Mouse (Mus musculus) neural tube, embryonic 12.5 days (tissue): ENCODE results near the gene Pck1. TPM values are rescaled to one million over a fixed set of nuclear protein-coding genes. Genes with fewer than 3 reads are reported as not detected.
"Not testable (repeated sequence)": the region's sequence is repeated elsewhere in the genome, so short reads cannot be mapped to it uniquely, and the experiment has no call there.

Experiments
- ATAC-seq: fragments of 200-750 bp; cut with Nextera tagmentation; 2 replicates; pipeline ENCODE4 v1.8.0; 2017; ENCODE audit warnings: low read depth, mild to moderate bottlenecking, moderate TSS enrichment, moderate library complexity; ENCODE audit not compliant: low FRiP score
- H3K27ac ChIP-seq: fragments of 300-500 bp; sonication (generic); 2 replicates; pipeline ENCODE4 v1.5.1; 2016
- H3K27me3 ChIP-seq: fragments of 300-500 bp; sonication (generic); replicated peaks from 2 replicates; pipeline ENCODE4 v1.6.1; 2016; ENCODE audit warnings: mild to moderate bottlenecking
- H3K36me3 ChIP-seq: fragments of 300-500 bp; sonication (generic); 2 replicates; pipeline ENCODE4 v1.6.1; 2016; ENCODE audit warnings: mild to moderate bottlenecking
- H3K4me1 ChIP-seq: fragments of 300-500 bp; sonication (generic); 2 replicates; pipeline ENCODE4 v1.6.1; 2016
- H3K4me2 ChIP-seq: fragments of 300-500 bp; sonication (generic); replicated peaks from 2 replicates; pipeline ENCODE4 v1.6.1; 2016; ENCODE audit warnings: mild to moderate bottlenecking
- H3K4me3 ChIP-seq: fragments of 300-500 bp; sonication (generic); 2 replicates; pipeline ENCODE4 v1.5.1; 2016
- H3K9ac ChIP-seq: fragments of 300-500 bp; sonication (generic); 2 replicates; pipeline ENCODE4 v1.6.1; 2016; ENCODE audit warnings: mild to moderate bottlenecking
- H3K9me3 ChIP-seq: fragments of 300-500 bp; sonication (generic); 2 replicates; pipeline ENCODE4 v1.6.1; 2016; ENCODE audit warnings: mild to moderate bottlenecking
- WGBS: fragments of 180-500 bp; shearing (Covaris S2); methylation state at CpG from one replicate; pipeline ENCODE4 v1.1.7; 2016; 5-methylcytosine and 5-hydroxymethylcytosine counted together
- polyA plus RNA-seq: library from polyadenylated mRNA; unstranded; fragments of >200 nt; fragmentation: Nextera tagmentation; extraction: Ambion mirVana; gene quantifications from 2 replicates; pipeline ENCODE4 v1.2.1, GENCODE M21; 2016

Pck1 gene
- not detected in 2 replicates for polyA plus RNA-seq

DNA sequence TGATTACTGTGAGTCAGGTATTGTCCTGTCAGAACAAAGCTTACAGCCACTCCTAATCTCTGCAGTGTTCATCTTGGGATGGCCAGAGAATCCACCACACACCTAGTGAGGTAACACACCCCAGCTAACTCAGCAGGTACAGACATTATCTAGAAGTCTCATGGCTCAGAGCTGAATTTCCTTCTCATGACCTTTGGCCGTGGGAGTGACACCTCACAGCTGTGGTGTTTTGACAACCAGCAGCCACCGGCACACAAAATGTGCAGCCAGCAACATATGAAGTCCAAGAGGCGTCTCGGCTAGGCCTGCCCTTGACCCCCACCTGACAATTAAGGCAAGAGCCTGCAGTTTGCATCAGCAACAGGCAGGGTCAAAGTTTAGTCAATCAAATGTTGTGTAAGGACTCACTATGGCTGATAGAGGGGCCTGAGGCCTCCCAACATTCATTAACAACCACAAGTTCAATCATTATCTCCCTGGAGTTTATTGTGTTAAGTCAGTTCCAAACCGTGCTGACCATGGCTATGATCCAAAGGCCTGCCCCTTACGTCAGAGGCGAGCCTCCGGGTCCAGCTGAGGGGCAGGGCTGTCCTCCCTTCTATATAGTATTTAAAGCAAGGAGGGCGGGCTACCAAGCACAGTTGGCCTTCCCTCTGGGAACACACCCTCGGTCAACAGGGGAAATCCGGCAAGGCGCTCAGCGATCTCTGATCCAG, at the start of gene Pck1:
TSS of gene Pck1 (plus strand) at position 613 of the 716 bp plus-strand sequence.
- H3K4me2 ChIP-seq: no peak within 1 kb of the TSS
- H3K4me3 ChIP-seq: no peak within 1 kb of the TSS
- no peak within 1 kb of the TSS for H3K27ac ChIP-seq
- ATAC-seq: no peak
- no peaks in the 10 kb centered on the region for H3K27me3 ChIP-seq
- no peaks in the 10 kb centered on the region for H3K4me1 ChIP-seq
- H3K36me3 ChIP-seq: no peaks in the 10 kb centered on the region
- no peaks in the 10 kb centered on the region for H3K9me3 ChIP-seq
- WGBS: 83% methylated on average over 13 of the region's 13 CpGs
- no peak within 1 kb of the TSS for H3K9ac ChIP-seq

DNA sequence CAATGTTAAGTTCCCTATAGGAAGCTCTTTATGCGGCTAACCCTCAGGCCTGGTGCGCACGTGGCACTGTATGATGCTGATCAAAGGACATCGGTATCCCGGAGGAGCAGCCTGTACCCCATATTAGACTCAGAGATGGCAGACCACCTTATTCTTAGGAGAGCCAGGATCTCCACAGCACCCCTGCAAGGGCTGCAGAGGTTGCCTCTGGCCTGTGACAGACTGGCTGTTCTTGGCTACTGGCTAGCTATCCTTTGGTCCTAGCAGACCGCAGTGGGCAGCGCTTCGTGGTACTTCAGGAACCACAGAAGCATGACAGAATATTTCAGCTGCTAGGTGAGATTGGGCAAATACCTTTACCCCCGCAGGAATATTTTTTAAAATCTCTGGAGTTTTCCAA, 46.4 kb upstream of the Pck1 start:
- peaks cover 5% of the 10 kb centered on the region; the same call in 1 of the 2 replicates for H3K27me3 ChIP-seq
- 81% methylated on average over 9 of the region's 9 CpGs for WGBS
- no peak overlapping the region for H3K27ac ChIP-seq
- H3K4me3 ChIP-seq: no peak overlapping the region
- H3K9ac ChIP-seq: no peak overlapping the region
- H3K36me3 ChIP-seq: no peaks in the 10 kb centered on the region
- no peaks in the 10 kb centered on the region for H3K9me3 ChIP-seq
- no peak overlapping the region for H3K4me2 ChIP-seq
- no peaks in the 10 kb centered on the region for H3K4me1 ChIP-seq
- no peak for ATAC-seq

DNA sequence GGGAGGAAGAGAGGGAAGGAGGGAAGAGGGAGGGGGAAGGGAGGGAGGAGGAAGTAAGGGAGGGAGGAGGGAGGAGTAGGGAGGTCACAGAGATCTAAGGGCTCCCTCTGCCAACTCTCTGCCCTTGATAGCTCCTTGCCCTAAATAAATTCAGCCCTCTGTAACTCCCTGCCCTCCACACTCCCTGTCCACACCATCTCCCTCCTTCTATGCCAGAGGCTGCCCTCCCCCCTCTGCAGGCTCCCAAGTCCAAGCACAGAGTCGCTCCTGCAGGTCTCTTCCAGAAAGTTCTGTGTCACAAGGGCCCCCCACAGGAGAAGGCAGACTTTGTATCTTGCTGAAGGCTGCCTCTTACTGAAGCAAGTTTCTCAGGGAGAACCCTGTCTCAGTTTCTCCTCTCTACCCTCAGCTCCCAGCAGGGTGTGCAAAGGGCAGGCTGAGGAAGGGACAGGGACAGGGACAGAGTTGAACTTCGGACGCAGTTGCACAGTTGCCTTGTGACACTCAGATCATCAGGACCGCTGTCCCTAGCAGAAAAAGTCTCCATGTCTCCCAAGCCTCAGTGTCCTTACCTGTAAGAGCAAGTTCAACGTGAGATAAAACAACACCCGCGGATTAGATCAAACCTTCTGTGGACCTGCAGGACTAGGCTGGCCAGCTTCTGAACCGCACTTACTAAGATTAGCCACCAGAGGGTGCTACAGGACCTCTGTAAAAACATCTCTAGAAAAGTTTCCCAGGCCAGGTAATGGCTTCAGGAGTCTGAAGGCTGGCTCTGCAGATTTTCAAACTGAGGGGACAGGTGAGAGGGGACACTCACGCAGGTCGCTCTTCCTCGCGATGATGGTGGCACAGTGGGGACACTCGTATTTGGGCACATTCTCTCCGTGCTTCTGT, 45.7 kb upstream of the Pck1 start:
- no peak overlapping the region for H3K9ac ChIP-seq
- H3K9me3 ChIP-seq: no peaks in the 10 kb centered on the region
- no peak overlapping the region for H3K4me2 ChIP-seq
- peaks cover 5% of the 10 kb centered on the region; the same call in 1 of the 2 replicates for H3K27me3 ChIP-seq
- H3K27ac ChIP-seq: no peak overlapping the region
- H3K4me1 ChIP-seq: no peaks in the 10 kb centered on the region
- no peak overlapping the region for H3K4me3 ChIP-seq
- no peak for ATAC-seq
- WGBS: 20% methylated on average over 14 of the region's 14 CpGs
- H3K36me3 ChIP-seq: no peaks in the 10 kb centered on the region

DNA sequence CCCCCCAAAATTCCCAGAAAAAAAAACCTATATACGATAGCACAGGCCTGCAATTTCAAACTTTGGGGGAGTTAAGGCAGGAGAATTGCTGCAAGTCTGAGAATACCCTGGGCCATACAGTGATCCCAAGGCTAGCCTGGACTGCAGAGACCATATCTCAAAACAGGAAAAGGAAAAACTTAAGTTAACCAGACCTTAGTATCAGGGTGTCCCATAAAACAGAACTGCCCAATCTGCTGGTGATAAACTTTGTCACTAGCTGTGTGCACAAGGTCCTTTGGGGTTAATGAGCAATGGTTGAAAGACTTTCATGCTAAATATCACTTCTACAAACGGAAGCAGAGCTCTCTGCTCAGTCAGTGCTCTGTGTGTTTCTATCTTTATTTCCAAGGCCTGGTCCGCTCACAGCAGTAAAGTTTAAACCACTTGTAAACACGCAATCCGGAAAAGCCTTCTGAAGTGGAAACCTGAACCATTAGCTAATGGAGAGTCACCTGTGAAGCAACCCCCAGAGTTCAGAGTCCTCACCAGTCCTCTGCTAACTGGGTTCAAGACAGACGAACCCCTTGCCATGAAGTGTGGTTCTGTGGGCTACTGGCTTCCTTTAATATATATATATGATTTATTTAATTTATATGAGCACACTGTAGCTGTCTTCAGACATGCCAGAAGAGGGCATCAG, 44.2 kb upstream of the Pck1 start:
- H3K27ac ChIP-seq: no peak overlapping the region
- H3K9me3 ChIP-seq: 0 out of 2 replicates have a peak, but pooled peaks cover under 1% of the 10 kb centered on the region
- peaks cover 5% of the 10 kb centered on the region; the same call in 1 of the 2 replicates for H3K27me3 ChIP-seq
- no peaks in the 10 kb centered on the region for H3K36me3 ChIP-seq
- ATAC-seq: no peak
- no peak overlapping the region for H3K4me2 ChIP-seq
- H3K4me3 ChIP-seq: no peak overlapping the region
- 80% methylated on average over 6 of the region's 6 CpGs for WGBS
- H3K9ac ChIP-seq: no peak overlapping the region
- H3K4me1 ChIP-seq: no peaks in the 10 kb centered on the region

DNA sequence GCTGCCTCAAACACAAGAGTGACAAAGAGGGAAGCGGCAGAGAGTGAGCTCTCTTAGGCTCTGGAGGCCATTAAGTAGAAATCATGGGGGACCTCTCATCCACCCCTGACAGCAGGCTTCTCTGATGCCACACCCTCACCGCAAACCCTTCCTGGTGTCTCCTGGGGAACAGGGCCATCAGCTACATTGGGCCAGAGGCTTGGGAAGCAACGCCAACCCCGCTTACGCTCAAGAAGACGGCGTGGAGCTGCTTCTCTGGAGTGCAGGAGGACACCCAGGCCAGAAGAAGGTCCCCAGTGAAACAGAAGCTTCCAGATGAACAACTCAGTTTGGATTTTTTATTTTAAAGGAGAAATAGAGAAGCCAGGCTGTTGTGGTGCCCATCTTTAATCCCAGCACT, 43.3 kb upstream of the Pck1 start:
- ATAC-seq: no peak
- no peaks in the 10 kb centered on the region for H3K4me1 ChIP-seq
- H3K9ac ChIP-seq: no peak overlapping the region
- H3K27me3 ChIP-seq: peaks cover 5% of the 10 kb centered on the region; the same call in 1 of the 2 replicates
- no peak overlapping the region for H3K27ac ChIP-seq
- 89% methylated on average over 7 of the region's 7 CpGs for WGBS
- no peak overlapping the region for H3K4me3 ChIP-seq
- H3K4me2 ChIP-seq: no peak overlapping the region
- H3K36me3 ChIP-seq: no peaks in the 10 kb centered on the region
- H3K9me3 ChIP-seq: peaks cover 5% of the 10 kb centered on the region; the same call in 1 of the 2 replicates

DNA sequence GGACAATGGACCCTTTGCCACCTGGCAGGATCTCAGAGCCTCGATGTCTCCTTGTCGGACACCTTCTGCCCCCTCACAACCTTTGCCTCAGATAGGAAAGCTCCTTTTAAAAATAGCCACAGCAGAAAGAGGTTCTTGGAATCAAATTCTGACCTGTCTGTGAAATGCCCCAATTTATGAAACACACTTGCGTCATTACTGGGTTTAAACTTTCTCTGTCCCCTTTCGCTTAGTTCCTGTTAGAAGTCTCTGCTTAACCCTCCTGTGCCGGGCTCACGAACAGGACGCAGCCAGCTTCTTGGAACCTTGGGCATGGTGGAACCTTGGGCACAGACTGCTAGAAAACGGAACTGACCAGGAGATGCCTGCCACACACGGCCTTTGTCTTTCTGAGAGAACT, 42.3 kb upstream of the Pck1 start:
- 90% methylated on average over 9 of the region's 9 CpGs for WGBS
- H3K4me2 ChIP-seq: no peak overlapping the region
- peaks cover 5% of the 10 kb centered on the region; the same call in 1 of the 2 replicates for H3K27me3 ChIP-seq
- H3K27ac ChIP-seq: no peak overlapping the region
- H3K9ac ChIP-seq: no peak overlapping the region
- H3K4me1 ChIP-seq: no peaks in the 10 kb centered on the region
- no peaks in the 10 kb centered on the region for H3K36me3 ChIP-seq
- H3K9me3 ChIP-seq: peaks cover 5% of the 10 kb centered on the region; the same call in 1 of the 2 replicates
- no peak overlapping the region for H3K4me3 ChIP-seq
- no peak for ATAC-seq

DNA sequence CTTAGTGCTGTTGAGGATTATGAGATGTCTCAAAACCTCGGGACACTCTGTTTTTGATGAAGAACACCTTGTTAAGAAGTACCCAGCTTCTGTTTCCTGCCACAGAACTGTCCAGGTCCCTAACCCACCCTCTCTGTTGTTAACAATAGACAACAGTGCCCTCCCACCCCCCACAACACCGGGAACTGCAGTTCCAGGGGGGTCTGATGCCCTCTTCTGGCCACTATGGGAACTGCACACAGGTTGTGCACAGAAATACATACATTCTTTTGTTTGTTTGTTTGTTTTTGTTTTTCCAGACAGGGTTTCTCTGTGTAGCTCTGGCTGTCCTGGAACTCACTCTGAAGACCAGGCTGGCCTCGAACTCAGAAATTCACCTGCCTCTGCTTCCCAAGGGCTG, 39.1 kb upstream of the Pck1 start:
- H3K4me3 ChIP-seq, H3K9ac ChIP-seq, H3K27ac ChIP-seq, H3K9me3 ChIP-seq, H3K36me3 ChIP-seq, ATAC-seq, H3K4me2 ChIP-seq, H3K27me3 ChIP-seq, H3K4me1 ChIP-seq: not testable (repeated sequence)
- WGBS: 72% methylated on average over 3 of the region's 3 CpGs

DNA sequence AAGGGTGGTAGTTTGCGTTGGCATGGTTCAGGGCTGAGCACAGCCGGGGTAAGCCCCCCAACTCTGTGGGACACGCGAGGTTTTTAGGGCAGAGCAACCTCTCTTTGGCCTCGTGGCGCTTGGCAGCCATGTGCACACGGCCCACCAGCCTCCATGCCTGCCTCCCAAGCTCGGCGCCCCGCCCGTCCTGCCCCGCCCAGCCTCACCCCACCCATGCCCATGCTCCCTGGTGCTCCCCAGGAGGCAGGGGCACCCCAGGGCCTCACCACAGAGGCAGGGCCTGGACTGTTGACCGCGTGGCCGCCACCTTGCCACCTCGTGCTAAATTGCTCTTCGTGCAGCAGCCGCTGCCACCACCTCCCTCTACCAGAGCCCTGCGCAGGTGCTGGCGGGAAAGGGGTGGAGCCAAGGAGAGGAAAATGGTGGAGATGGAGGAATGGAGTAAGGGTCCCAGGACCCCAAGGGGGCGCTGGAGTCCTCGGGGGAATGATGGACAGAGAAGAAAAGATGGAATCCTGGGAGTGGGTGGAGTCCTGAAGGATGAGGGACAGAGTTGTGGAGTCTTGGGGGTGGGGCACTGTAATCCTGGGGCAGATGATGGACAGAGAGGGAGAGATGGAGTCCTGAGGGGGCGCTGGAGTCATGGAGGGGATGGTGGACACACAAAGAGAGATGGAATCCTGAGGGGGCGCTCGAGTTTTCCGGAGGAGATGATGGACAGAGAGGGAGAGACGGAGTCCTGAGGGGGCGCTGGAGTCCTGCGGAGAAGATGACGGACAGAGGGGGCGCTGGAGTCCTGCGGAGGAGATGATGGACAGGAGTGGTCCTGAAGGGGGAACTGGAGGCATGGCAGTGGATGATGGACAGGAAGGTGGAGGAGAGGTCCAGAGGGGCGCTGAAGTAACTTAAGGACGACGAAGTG, 33.6 kb upstream of the Pck1 start, which contains the start of gene Ctcfl:
TSS of gene Ctcfl (minus strand) at position 503 of the 922 bp plus-strand sequence.
- no peak within 1 kb of the TSS for H3K4me3 ChIP-seq
- H3K9ac ChIP-seq: no peak within 1 kb of the TSS
- H3K9me3 ChIP-seq: no peaks in the 10 kb centered on the region; the same call in 1 of the 2 replicates
- no peak within 1 kb of the TSS for H3K27ac ChIP-seq
- H3K27me3 ChIP-seq: no peaks in the 10 kb centered on the region
- H3K4me2 ChIP-seq: no peak within 1 kb of the TSS
- no peaks in the 10 kb centered on the region for H3K36me3 ChIP-seq
- no peaks in the 10 kb centered on the region for H3K4me1 ChIP-seq
- no peak for ATAC-seq
- WGBS: 87% methylated on average over 35 of the region's 35 CpGs

DNA sequence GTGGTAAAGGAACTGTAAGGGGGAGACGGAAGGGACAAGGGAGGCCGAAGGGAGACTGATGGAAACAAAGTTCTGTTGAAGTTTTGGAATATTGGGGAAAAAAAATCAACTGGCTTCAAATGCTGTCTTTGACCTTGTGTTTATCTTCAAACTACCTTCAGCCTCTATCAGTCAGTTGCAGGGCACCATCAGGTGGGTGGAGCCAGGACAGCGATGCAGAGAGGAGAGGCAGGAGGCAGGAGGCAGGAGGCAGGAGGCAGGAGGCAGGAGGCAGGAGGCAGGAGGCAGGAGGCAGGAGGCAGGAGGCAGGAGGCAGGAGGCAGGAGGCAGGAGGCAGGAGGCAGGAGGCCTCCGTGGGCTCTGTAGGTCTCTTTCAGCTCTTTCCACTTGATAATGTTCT, 32.7 kb upstream of the Pck1 start:
- 77% methylated on average over 4 of the region's 4 CpGs for WGBS

DNA sequence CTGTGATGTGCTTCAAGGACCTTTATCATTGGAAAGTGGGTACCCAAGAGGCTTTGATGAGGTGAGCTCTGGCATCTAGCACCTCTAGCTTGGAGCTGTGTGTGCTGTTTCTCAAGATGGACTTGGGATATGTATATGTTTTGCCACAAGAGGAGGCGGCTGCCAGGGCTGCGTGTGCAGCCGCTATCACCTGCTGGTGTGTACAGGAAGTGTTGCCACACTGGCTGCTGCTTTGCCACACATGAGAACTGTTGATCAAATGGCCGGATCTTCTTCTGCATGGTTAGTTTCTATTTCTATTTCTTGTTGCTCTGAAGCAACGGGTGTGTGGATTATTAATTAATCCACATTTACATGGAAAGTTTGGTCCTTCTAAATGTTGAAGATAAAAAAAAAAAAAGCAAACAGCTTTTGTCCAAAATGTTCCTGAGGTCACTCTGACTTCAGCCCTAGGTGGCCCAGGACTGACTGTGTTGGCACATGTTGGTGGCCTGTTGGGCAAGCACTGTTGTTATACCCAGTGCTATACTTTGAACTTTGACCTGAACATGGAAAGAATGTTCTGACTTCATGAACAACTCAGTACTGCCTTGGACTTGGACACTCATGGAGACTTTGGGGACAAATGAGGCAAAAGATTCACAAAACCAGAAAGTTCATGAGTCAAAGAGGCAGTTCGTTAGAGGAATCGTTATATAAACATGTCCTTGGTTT, 28.7 kb upstream of the Pck1 start:
- WGBS: 93% methylated on average over 7 of the region's 7 CpGs
- Histone ChIP-seq H3K4me2 (no peak overlapping the region), H3K27ac (no peak overlapping the region), H3K4me1 (no peaks in the 10 kb centered on the region), H3K9me3 (no peaks in the 10 kb centered on the region), H3K27me3 (no peaks in the 10 kb centered on the region), H3K36me3 (no peaks in the 10 kb centered on the region), H3K4me3 (no peak overlapping the region), H3K9ac (no peak overlapping the region)
- no peak for ATAC-seq

More for the DNA sequence above, 32.7 kb upstream of the Pck1 start:
- H3K4me1 ChIP-seq, H3K36me3 ChIP-seq, H3K4me3 ChIP-seq, H3K4me2 ChIP-seq, H3K27ac ChIP-seq, H3K27me3 ChIP-seq, H3K9me3 ChIP-seq, ATAC-seq, H3K9ac ChIP-seq: not testable (repeated sequence)

DNA sequence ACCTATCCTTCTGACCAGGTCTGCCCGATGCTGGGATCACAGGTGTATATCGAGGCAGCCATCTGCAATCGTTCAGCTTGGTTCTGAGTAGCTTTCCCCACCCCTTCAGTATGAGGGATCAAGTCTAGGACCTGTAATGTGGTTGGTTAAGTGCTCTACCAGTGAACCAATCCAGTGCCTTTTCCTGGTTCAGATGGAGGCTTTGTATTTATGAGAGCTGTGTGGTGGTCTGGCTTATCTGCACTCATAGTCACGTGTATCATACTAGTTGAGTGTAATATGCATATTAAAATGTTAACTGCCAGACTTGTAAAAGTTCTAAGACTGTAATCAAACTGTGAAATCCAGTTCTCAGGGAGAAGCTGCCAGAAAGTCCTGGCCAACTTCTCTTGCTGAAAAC, 26.5 kb upstream of the Pck1 start:
- no peak overlapping the region for H3K27ac ChIP-seq
- H3K9ac ChIP-seq: no peak overlapping the region
- H3K4me2 ChIP-seq: no peak overlapping the region
- H3K4me3 ChIP-seq: no peak overlapping the region
- no peaks in the 10 kb centered on the region for H3K27me3 ChIP-seq
- no peaks in the 10 kb centered on the region for H3K4me1 ChIP-seq
- no peak for ATAC-seq
- H3K9me3 ChIP-seq: no peaks in the 10 kb centered on the region
- no peaks in the 10 kb centered on the region for H3K36me3 ChIP-seq
- WGBS: 87% methylated on average over 4 of the region's 4 CpGs
